Mouse (Mus musculus) stomach, embryonic 14.5 days (tissue): ENCODE measurements around the gene Runx3. TPM values are rescaled to one million over a fixed set of nuclear protein-coding genes. Genes with fewer than 3 reads are reported as not detected.
"Not testable (repeated sequence)": the region's sequence is repeated elsewhere in the genome, so short reads cannot be mapped to it uniquely, and the experiment has no call there.

ENCODE experiments used
- ATAC-seq: fragments of 200-750 bp; cut with Nextera tagmentation; 2 replicates; pipeline ENCODE4 v1.8.0; 2017; ENCODE audit warnings: low read depth, moderate TSS enrichment; ENCODE audit not compliant: insufficient number of reproducible peaks, insufficient read depth, low FRiP score
- H3K27ac ChIP-seq: fragments of 300-500 bp; sonication (generic); 2 replicates; pipeline ENCODE4 v1.5.1; 2014; ENCODE audit warnings: mild to moderate bottlenecking, low read length, moderate library complexity, mixed read lengths
- H3K27me3 ChIP-seq: fragments of 300-500 bp; sonication (generic); 2 replicates; pipeline ENCODE4 v1.6.1; 2014; ENCODE audit warnings: low read length, control low read depth, mixed read lengths; ENCODE audit not compliant: control insufficient read depth, insufficient read depth
- H3K36me3 ChIP-seq: fragments of 300-500 bp; sonication (generic); 2 replicates; pipeline ENCODE4 v1.6.1; 2014; ENCODE audit warnings: mild to moderate bottlenecking, control low read depth, low read length, moderate library complexity, mixed read lengths; ENCODE audit not compliant: control insufficient read depth, insufficient read depth
- H3K4me1 ChIP-seq: fragments of 300-500 bp; sonication (generic); 2 replicates; pipeline ENCODE4 v1.6.1; 2014; ENCODE audit warnings: low read length, control low read depth, mixed read lengths; ENCODE audit not compliant: control insufficient read depth, insufficient read depth
- H3K4me2 ChIP-seq: fragments of 300-500 bp; sonication (generic); replicated peaks from 2 replicates; pipeline ENCODE4 v1.6.1; 2014; ENCODE audit warnings: low read depth, low read length, control low read depth
- H3K4me3 ChIP-seq: fragments of 300-500 bp; sonication (generic); 2 replicates; pipeline ENCODE4 v1.5.1; 2014; ENCODE audit warnings: low read depth, low read length, control low read depth
- H3K9ac ChIP-seq: fragments of 300-500 bp; sonication (generic); replicated peaks from 2 replicates; pipeline ENCODE4 v1.6.1; 2014; ENCODE audit warnings: low read depth, mild to moderate bottlenecking, control low read depth, low read length, moderate library complexity, mixed read lengths
- H3K9me3 ChIP-seq: fragments of 300-500 bp; sonication (generic); 2 replicates; pipeline ENCODE4 v1.6.1; 2016; ENCODE audit warnings: low read depth, low read length, control low read depth; ENCODE audit not compliant: control insufficient read depth
- WGBS: fragments of 180-500 bp; shearing (Covaris S2); extraction: QIAGEN DNeasy Blood & Tissue Kit; methylation state at CpG from one replicate; pipeline ENCODE4 v1.1.7; 2014; 5-methylcytosine and 5-hydroxymethylcytosine counted together
- polyA plus RNA-seq: library from polyadenylated mRNA; unstranded; fragments of >200 nt; fragmentation: Nextera tagmentation; extraction: Ambion mirVana; gene quantifications from 2 replicates; pipeline ENCODE4 v1.2.1, GENCODE M21; 2014

Gene Runx3
- polyA plus RNA-seq, 1 experiment from 2014 or later, result 0.14 TPM

- Histone ChIP-seq H3K36me3 (no peaks in the 10 kb centered on the region), H3K4me1 (0 out of 2 replicates have a peak, but pooled peaks cover 4% of the 10 kb centered on the region), H3K9ac (no peak overlapping the region), H3K27me3 (no peaks in the 10 kb centered on the region), H3K4me2 (no peak overlapping the region), H3K4me3 (no peak overlapping the region), H3K9me3 (no peaks in the 10 kb centered on the region), H3K27ac (no peak overlapping the region)
- 33% methylated on average over 5 of the region's 5 CpGs for WGBS
- ATAC-seq, result no peak
Measured at GRCm38 (mm10) chr4:135179077-135179481, 58.6 kb downstream of the Runx3 start.

- ATAC-seq, result no peak
- 85% methylated on average over 4 of the region's 4 CpGs for WGBS
- no peak overlapping the region for H3K9ac ChIP-seq
Measured at GRCm38 (mm10) chr4:135181819-135182218, 61.4 kb downstream of the Runx3 start.

GRCm38 (mm10) chr4:135184277-135184676 is 63.8 kb downstream of the Runx3 start:
- not testable (repeated sequence) for H3K4me1 ChIP-seq, ATAC-seq, H3K4me2 ChIP-seq, H3K4me3 ChIP-seq, H3K9ac ChIP-seq, H3K9me3 ChIP-seq, H3K27ac ChIP-seq, H3K27me3 ChIP-seq, H3K36me3 ChIP-seq
- 96% methylated on average over 6 of the region's 13 CpGs for WGBS

More at GRCm38 (mm10) chr4:135181819-135182218, 61.4 kb downstream of the Runx3 start:
- no peaks in the 10 kb centered on the region for H3K27me3 ChIP-seq
- no peak overlapping the region for H3K27ac ChIP-seq
- H3K4me2 ChIP-seq, result no peak overlapping the region
- no peaks in the 10 kb centered on the region for H3K4me1 ChIP-seq
- H3K4me3 ChIP-seq, result no peak overlapping the region
- H3K36me3 ChIP-seq, result no peaks in the 10 kb centered on the region
- no peaks in the 10 kb centered on the region for H3K9me3 ChIP-seq

GRCm38 (mm10) chr4:135189452-135190008 is 69.1 kb downstream of the Runx3 start:
- H3K4me1 ChIP-seq, result no peaks in the 10 kb centered on the region
- no peaks in the 10 kb centered on the region for H3K27me3 ChIP-seq
- no peak overlapping the region for H3K27ac ChIP-seq
- H3K9ac ChIP-seq, result no peak overlapping the region
- 81% methylated on average over 12 of the region's 12 CpGs for WGBS
- no peak overlapping the region for H3K4me3 ChIP-seq
- H3K4me2 ChIP-seq, result no peak overlapping the region
- no peaks in the 10 kb centered on the region for H3K9me3 ChIP-seq
- no peaks in the 10 kb centered on the region for H3K36me3 ChIP-seq
- no peak for ATAC-seq

- WGBS, result 77% methylated on average over 1 of the region's 1 CpGs
- Histone ChIP-seq H3K27me3 (no peaks in the 10 kb centered on the region), H3K4me3 (no peak overlapping the region)
Measured at GRCm38 (mm10) chr4:135190364-135190763, 69.9 kb downstream of the Runx3 start.

GRCm38 (mm10) chr4:135191185-135191584 is 70.7 kb downstream of the Runx3 start:
- H3K27me3 ChIP-seq, result no peaks in the 10 kb centered on the region
- H3K4me3 ChIP-seq, result no peak overlapping the region
- no peaks in the 10 kb centered on the region for H3K36me3 ChIP-seq
- no peak overlapping the region for H3K4me2 ChIP-seq
- no peaks in the 10 kb centered on the region for H3K4me1 ChIP-seq
- no peak for ATAC-seq
- 83% methylated on average over 1 of the region's 1 CpGs for WGBS
- no peak overlapping the region for H3K9ac ChIP-seq
- H3K27ac ChIP-seq, result no peak overlapping the region
- H3K9me3 ChIP-seq, result no peaks in the 10 kb centered on the region

More at GRCm38 (mm10) chr4:135190364-135190763, 69.9 kb downstream of the Runx3 start:
- Histone ChIP-seq H3K36me3 (no peaks in the 10 kb centered on the region), H3K9ac (no peak overlapping the region), H3K27ac (no peak overlapping the region), H3K9me3 (no peaks in the 10 kb centered on the region), H3K4me1 (no peaks in the 10 kb centered on the region), H3K4me2 (no peak overlapping the region)
- no peak for ATAC-seq

- WGBS, result 80% methylated on average over 11 of the region's 11 CpGs
- no peaks in the 10 kb centered on the region for H3K27me3 ChIP-seq
Measured at GRCm38 (mm10) chr4:135191604-135192003, 71.2 kb downstream of the Runx3 start.

GRCm38 (mm10) chr4:135192841-135193240 is 72.4 kb downstream of the Runx3 start:
- Histone ChIP-seq H3K27ac (no peak overlapping the region), H3K36me3 (no peaks in the 10 kb centered on the region), H3K9me3 (no peaks in the 10 kb centered on the region), H3K27me3 (no peaks in the 10 kb centered on the region), H3K4me2 (no peak overlapping the region), H3K4me1 (no peaks in the 10 kb centered on the region), H3K9ac (no peak overlapping the region), H3K4me3 (no peak overlapping the region)
- WGBS, result 62% methylated on average over 5 of the region's 5 CpGs
- ATAC-seq, result no peak

More at GRCm38 (mm10) chr4:135191604-135192003, 71.2 kb downstream of the Runx3 start:
- no peak overlapping the region for H3K4me2 ChIP-seq
- H3K27ac ChIP-seq, result no peak overlapping the region
- no peak overlapping the region for H3K9ac ChIP-seq
- H3K4me1 ChIP-seq, result no peaks in the 10 kb centered on the region
- no peak for ATAC-seq
- H3K4me3 ChIP-seq, result no peak overlapping the region
- no peaks in the 10 kb centered on the region for H3K36me3 ChIP-seq
- no peaks in the 10 kb centered on the region for H3K9me3 ChIP-seq

- ATAC-seq, result no peak
- WGBS, result 75% methylated on average over 8 of the region's 8 CpGs
- Histone ChIP-seq H3K27ac (no peak overlapping the region), H3K4me1 (no peaks in the 10 kb centered on the region), H3K27me3 (no peaks in the 10 kb centered on the region), H3K9me3 (no peaks in the 10 kb centered on the region), H3K36me3 (no peaks in the 10 kb centered on the region), H3K4me2 (no peak overlapping the region), H3K4me3 (no peak overlapping the region), H3K9ac (no peak overlapping the region)
Measured at GRCm38 (mm10) chr4:135197857-135198256, 77.4 kb downstream of the Runx3 start.
